In the genomic region with DNA sequence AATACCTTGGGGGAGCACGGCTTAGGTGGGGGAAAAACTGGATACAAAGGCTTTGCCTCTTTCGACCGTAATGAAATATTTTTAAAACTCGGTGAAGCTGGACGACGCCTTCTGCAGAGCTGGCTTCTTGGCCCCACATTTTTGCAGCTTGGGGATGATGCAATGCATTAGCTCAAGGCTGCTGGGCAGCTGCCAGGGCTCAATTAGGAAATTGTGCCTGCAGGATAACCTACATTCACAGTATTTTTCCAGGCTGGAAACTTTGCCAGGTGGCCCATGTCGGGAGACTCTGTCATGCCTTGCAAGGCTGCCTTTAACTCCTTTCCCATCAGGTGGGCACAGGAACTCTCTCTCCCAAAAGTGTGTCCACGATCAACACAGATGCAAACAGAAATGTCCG, we compare ENCODE assay signal across 8 mouse cellular contexts. TPM values are rescaled to one million over a fixed set of nuclear protein-coding genes. Genes with fewer than 3 reads are reported as not detected.
A peak's percentile ranks its signal among the peaks of the same experiment; 100 is the strongest.
DNase-seq lines count a peak whose midpoint lies in the region; ATAC-seq and TF ChIP-seq lines count a peak whose summit lies in the region.

No protein-coding gene starts in this region.

- no peak overlapping the region for H3K4me2 ChIP-seq in forebrain, embryonic 12.5 days
- no peak overlapping the region for H3K4me2 ChIP-seq in forebrain, embryonic 16.5 days (ENCODE audit: low read length)
- peak overlapping the region; percentile 10; the same call in 1 of the 2 replicates for H3K4me2 ChIP-seq in heart, embryonic 16.5 days (ENCODE audit: low read depth, low read length)

- no peaks in the 10 kb centered on the region for H3K79me3 ChIP-seq in C2C12 (ENCODE audit: low read depth)

- H3K27ac ChIP-seq in forebrain, embryonic 12.5 days = peak overlapping the region; percentile 50
- no peak overlapping the region for H3K27ac ChIP-seq in forebrain, embryonic 16.5 days (ENCODE audit: low read length)
- peak overlapping the region; percentile 73 for H3K27ac ChIP-seq in heart, embryonic 16.5 days (ENCODE audit: low read length)

- no peak overlapping the region for H3K4me3 ChIP-seq in forebrain, embryonic 12.5 days (replicated peaks)
- no peak overlapping the region for H3K4me3 ChIP-seq in forebrain, embryonic 16.5 days (replicated peaks; ENCODE audit: low read length)
- no peak overlapping the region for H3K4me3 ChIP-seq in C2C12 (ENCODE audit: insufficient read depth, poor library complexity, severe bottlenecking)
- no peak overlapping the region for H3K4me3 ChIP-seq in heart, embryonic 16.5 days (ENCODE audit: low read length)

- no peaks in the 10 kb centered on the region for H3K36me3 ChIP-seq in forebrain, embryonic 12.5 days (replicated peaks)
- H3K36me3 ChIP-seq in forebrain, embryonic 16.5 days (ENCODE audit: control insufficient read depth, insufficient read depth) = no peaks in the 10 kb centered on the region
- H3K36me3 ChIP-seq in C2C12 (ENCODE audit: control insufficient read depth, insufficient read depth) = no peaks in the 10 kb centered on the region
- H3K36me3 ChIP-seq in heart, embryonic 16.5 days (ENCODE audit: control insufficient read depth, insufficient read depth) = no peaks in the 10 kb centered on the region

- peak; percentile 67 to 78 for DNase-seq in cerebellum, postnatal 14 days
- peak; percentile 87 to 90 for DNase-seq in lung, adult 18-20 months
- peak; percentile 50 for DNase-seq in testis, postnatal 14 days (ENCODE audit: low spot score)

- WGBS in forebrain, embryonic 12.5 days = 72% methylated on average over 9 of the region's 9 CpGs
- WGBS in forebrain, embryonic 16.5 days = 36% methylated on average over 9 of the region's 9 CpGs
- 28% methylated on average over 9 of the region's 9 CpGs for WGBS in heart, embryonic 16.5 days

- ATAC-seq in forebrain, embryonic 12.5 days (ENCODE audit: low FRiP score) = no peak
- ATAC-seq in forebrain, embryonic 16.5 days = no peak
- peak; percentile 35; the same call in 1 of the 2 replicates for ATAC-seq in heart, embryonic 16.5 days (replicated peaks; ENCODE audit: extremely low read depth, insufficient read depth, low FRiP score)
- no peak for ATAC-seq in megakaryocyte-erythroid progenitor cell, adult 5-6 weeks (replicated peaks; ENCODE audit: low FRiP score, low TSS enrichment, poor library complexity, severe bottlenecking)

- H3K9ac ChIP-seq in forebrain, embryonic 12.5 days = no peak overlapping the region
- no peak overlapping the region for H3K9ac ChIP-seq in forebrain, embryonic 16.5 days (replicated peaks; ENCODE audit: low read depth, low read length)
- H3K9ac ChIP-seq in heart, embryonic 16.5 days (ENCODE audit: low read length) = peak overlapping the region; percentile 43; the same call in 1 of the 2 replicates

- peaks cover 19% of the 10 kb centered on the region for H3K4me1 ChIP-seq in forebrain, embryonic 12.5 days
- peaks cover 15% of the 10 kb centered on the region for H3K4me1 ChIP-seq in forebrain, embryonic 16.5 days (replicated peaks; ENCODE audit: control insufficient read depth, insufficient read depth, low read length)
- peaks cover 27% of the 10 kb centered on the region for H3K4me1 ChIP-seq in heart, embryonic 16.5 days (ENCODE audit: control insufficient read depth, insufficient read depth, low read length)

- no peaks in the 10 kb centered on the region for H3K9me3 ChIP-seq in forebrain, embryonic 12.5 days
- no peaks in the 10 kb centered on the region for H3K9me3 ChIP-seq in forebrain, embryonic 16.5 days (ENCODE audit: control insufficient read depth, low read length)
- 0 out of 2 replicates have a peak, but pooled peaks cover 2% of the 10 kb centered on the region for H3K9me3 ChIP-seq in heart, embryonic 16.5 days (replicated peaks; ENCODE audit: control insufficient read depth, low read length)

- no peaks in the 10 kb centered on the region for H3K79me2 ChIP-seq in C2C12 (ENCODE audit: control insufficient read depth, insufficient read depth)

- no peaks in the 10 kb centered on the region for H3K27me3 ChIP-seq in forebrain, embryonic 12.5 days
- no peaks in the 10 kb centered on the region for H3K27me3 ChIP-seq in forebrain, embryonic 16.5 days (replicated peaks; ENCODE audit: control insufficient read depth, insufficient read depth, low read length)
- H3K27me3 ChIP-seq in C2C12 (ENCODE audit: control insufficient read depth, insufficient read depth, insufficient read length) = no peaks in the 10 kb centered on the region
- no peaks in the 10 kb centered on the region for H3K27me3 ChIP-seq in heart, embryonic 16.5 days (ENCODE audit: control insufficient read depth, insufficient read depth, low read length)

- no peak overlapping the region for H3ac ChIP-seq in C2C12 (ENCODE audit: control insufficient read depth, insufficient read length, low read depth)

- TF ChIP-seq CTCF in C2C12 (IDR thresholded peaks at IDR 0.05; ENCODE audit: control insufficient read depth, insufficient read depth, insufficient read length) = no peak

TF ChIP-seq in C2C12, 6 proteins besides CTCF, POLR2A, EP300 and RAD21:
- TF ChIP-seq MAX (IDR thresholded peaks at IDR 0.05) (no peak), MYOD1 (IDR thresholded peaks at IDR 0.05; ENCODE audit: control insufficient read depth, insufficient read length, low read depth) (no peak), FOSL1 (IDR thresholded peaks at IDR 0.05; ENCODE audit: insufficient read depth, low read length, poor library complexity, severe bottlenecking) (no peak), CEBPB (IDR thresholded peaks at IDR 0.05; ENCODE audit: low read depth) (peak; percentile 91), USF1 (IDR thresholded peaks at IDR 0.05; ENCODE audit: low read depth) (no peak)

RNA-seq across cellular contexts. Expression of gene Sec14l1, which starts 6.4 kb away (rescaled TPM):
- 67.2 and 67.6 TPM in 2 replicates for polyA plus RNA-seq in forebrain, embryonic 12.5 days (2016; fragmentation: Nextera tagmentation; extraction: Ambion mirVana)
- 76.9 and 83.7 TPM in 2 replicates for polyA plus RNA-seq in forebrain, embryonic 16.5 days (2015; fragmentation: Nextera tagmentation; extraction: Ambion mirVana)
- 41.9 TPM for polyA plus RNA-seq in C2C12 (2012; fragmentation: generic; extraction: Trizol)
- polyA plus RNA-seq in heart, embryonic 16.5 days (2015; fragmentation: Nextera tagmentation; extraction: Ambion mirVana) = 51.0 and 54.9 TPM in 2 replicates
- total RNA-seq in megakaryocyte-erythroid progenitor cell, adult 5-6 weeks (2014; fragmentation: Nextera tagmentation) = 13.5 and 14.4 TPM in 2 replicates
- 6.7 and 10.6 TPM in 2 replicates for total RNA-seq in megakaryocyte-erythroid progenitor cell, adult 5-6 weeks (2017)
